Mouse (Mus musculus) midbrain, embryonic 11.5 days (tissue): ENCODE measurements around the gene Olfr190. TPM values are rescaled to one million over a fixed set of nuclear protein-coding genes. Genes with fewer than 3 reads are reported as not detected.
"Not testable (repeated sequence)": the region's sequence is repeated elsewhere in the genome, so short reads cannot be mapped to it uniquely, and the experiment has no call there.

Experiments used
- ATAC-seq: fragments of 200-750 bp; cut with Nextera tagmentation; 2 replicates; pipeline ENCODE4 v1.8.0; 2017; ENCODE audit warnings: moderate TSS enrichment, moderate library complexity; ENCODE audit not compliant: low FRiP score
- DNase-seq: peaks from one replicate; pipeline ENCODE4 v3.0.0; 2015; ENCODE audit warnings: low spot score; ENCODE audit errors: missing footprints
- H3K27ac ChIP-seq: fragments of 300-500 bp; sonication (generic); 2 replicates; pipeline ENCODE4 v1.5.1; 2014; ENCODE audit warnings: low read depth, low read length
- H3K27me3 ChIP-seq: fragments of 300-500 bp; sonication (generic); 2 replicates; pipeline ENCODE4 v1.6.1; 2014; ENCODE audit warnings: mild to moderate bottlenecking, low read length, moderate library complexity, mixed read lengths; ENCODE audit not compliant: control insufficient read depth, insufficient read depth
- H3K36me3 ChIP-seq: fragments of 300-500 bp; sonication (generic); 2 replicates; pipeline ENCODE4 v1.6.1; 2014; ENCODE audit warnings: mild to moderate bottlenecking, low read length, moderate library complexity, mixed read lengths; ENCODE audit not compliant: control insufficient read depth, insufficient read depth
- H3K4me1 ChIP-seq: fragments of 300-500 bp; sonication (generic); 2 replicates; pipeline ENCODE4 v1.6.1; 2014; ENCODE audit warnings: low read length; ENCODE audit not compliant: control insufficient read depth, insufficient read depth
- H3K4me2 ChIP-seq: fragments of 300-500 bp; sonication (generic); 2 replicates; pipeline ENCODE4 v1.6.1; 2014; ENCODE audit warnings: mild to moderate bottlenecking, moderate library complexity
- H3K4me3 ChIP-seq: fragments of 300-500 bp; sonication (generic); 2 replicates; pipeline ENCODE4 v1.5.1; 2014; ENCODE audit warnings: low read depth, low read length
- H3K9ac ChIP-seq: fragments of 300-500 bp; sonication (generic); 2 replicates; pipeline ENCODE4 v1.6.1; 2014; ENCODE audit warnings: low read length
- H3K9me3 ChIP-seq: fragments of 300-500 bp; sonication (generic); 2 replicates; pipeline ENCODE4 v1.6.1; 2016; ENCODE audit warnings: low read length; ENCODE audit not compliant: control insufficient read depth
- WGBS: fragments of 180-500 bp; shearing (Covaris S2); extraction: QIAGEN DNeasy Blood & Tissue Kit; methylation state at CpG from one replicate; pipeline ENCODE4 v1.1.7; 2014; 5-methylcytosine and 5-hydroxymethylcytosine counted together
- polyA plus RNA-seq: library from polyadenylated mRNA; unstranded; fragments of >200 nt; fragmentation: Nextera tagmentation; extraction: Ambion mirVana; gene quantifications from 2 replicates; pipeline ENCODE4 v1.2.1, GENCODE M21; 2014

Gene Olfr190
- polyA plus RNA-seq, result not detected in 2 replicates

GRCm38 (mm10) chr16:59077905-59078304 is at the start of gene Olfr190:
Olfr190 (minus strand) TSS chr16:59078005.
- WGBS, result 88% methylated on average over 5 of the region's 5 CpGs
- H3K4me1 ChIP-seq, result no peaks in the 10 kb centered on the region
- H3K4me3 ChIP-seq, result no peak within 1 kb of the TSS
- H3K27ac ChIP-seq, result no peak within 1 kb of the TSS
- no peaks in the 10 kb centered on the region for H3K36me3 ChIP-seq
- H3K9me3 ChIP-seq, result no peaks in the 10 kb centered on the region
- no peaks in the 10 kb centered on the region for H3K27me3 ChIP-seq
- no peak within 1 kb of the TSS for H3K9ac ChIP-seq
- ATAC-seq (no peak), DNase-seq (no peak)
- no peak within 1 kb of the TSS for H3K4me2 ChIP-seq

GRCm38 (mm10) chr16:59120969-59121368 is 43.2 kb upstream of the Olfr190 start, which contains the start of gene Olfr194:
Olfr194 (minus strand) TSS chr16:59121069.
- H3K36me3 ChIP-seq, result no peaks in the 10 kb centered on the region
- no peaks in the 10 kb centered on the region for H3K27me3 ChIP-seq
- DNase-seq (no peak), ATAC-seq (no peak)
- H3K4me3 ChIP-seq, result no peak within 1 kb of the TSS
- no peak within 1 kb of the TSS for H3K4me2 ChIP-seq
- H3K9me3 ChIP-seq, result no peaks in the 10 kb centered on the region
- no peaks in the 10 kb centered on the region for H3K4me1 ChIP-seq
- H3K27ac ChIP-seq, result no peak within 1 kb of the TSS
- H3K9ac ChIP-seq, result no peak within 1 kb of the TSS

- H3K27ac ChIP-seq, result no peak within 1 kb of the TSS
- no peak for ATAC-seq
- no peak for DNase-seq
- no peaks in the 10 kb centered on the region for H3K36me3 ChIP-seq
- 93% methylated on average over 1 of the region's 1 CpGs for WGBS
- H3K4me1 ChIP-seq, result no peaks in the 10 kb centered on the region
- H3K27me3 ChIP-seq, result no peaks in the 10 kb centered on the region
- no peak within 1 kb of the TSS for H3K9ac ChIP-seq
- no peaks in the 10 kb centered on the region for H3K9me3 ChIP-seq
- no peak within 1 kb of the TSS for H3K4me3 ChIP-seq
- no peak within 1 kb of the TSS for H3K4me2 ChIP-seq
These were observed 34.0 kb upstream of the Olfr190 start, which contains the start of gene Olfr193 for GRCm38 (mm10) chr16:59111781-59112180. Olfr193 (minus strand) TSS chr16:59111881.

- not testable (repeated sequence) for H3K27me3 ChIP-seq, H3K9me3 ChIP-seq, H3K36me3 ChIP-seq, DNase-seq, H3K4me3 ChIP-seq, ATAC-seq, H3K4me2 ChIP-seq, H3K9ac ChIP-seq, H3K27ac ChIP-seq, H3K4me1 ChIP-seq
- WGBS, result 72% methylated on average over 5 of the region's 5 CpGs
These were observed 30.7 kb upstream of the Olfr190 start for GRCm38 (mm10) chr16:59108522-59108921.

GRCm38 (mm10) chr16:59105312-59105711 is 27.5 kb upstream of the Olfr190 start:
- 87% methylated on average over 2 of the region's 2 CpGs for WGBS
- no peaks in the 10 kb centered on the region for H3K27me3 ChIP-seq
- no peak overlapping the region for H3K4me3 ChIP-seq
- DNase-seq (no peak), ATAC-seq (no peak)
- no peaks in the 10 kb centered on the region for H3K4me1 ChIP-seq
- no peak overlapping the region for H3K27ac ChIP-seq
- H3K4me2 ChIP-seq, result no peak overlapping the region
- H3K9me3 ChIP-seq, result no peaks in the 10 kb centered on the region
- H3K36me3 ChIP-seq, result no peaks in the 10 kb centered on the region
- H3K9ac ChIP-seq, result no peak overlapping the region

- H3K4me2 ChIP-seq, H3K9me3 ChIP-seq, H3K4me1 ChIP-seq, H3K9ac ChIP-seq, H3K36me3 ChIP-seq, H3K27me3 ChIP-seq, H3K4me3 ChIP-seq, H3K27ac ChIP-seq, DNase-seq: not testable (repeated sequence)
- WGBS, result 59% methylated on average over 1 of the region's 1 CpGs
- ATAC-seq, result peak; percentile 55; the same call in 1 of the 2 replicates
These were observed 11.9 kb upstream of the Olfr190 start, which contains the start of gene Olfr191 for GRCm38 (mm10) chr16:59089722-59090121. Olfr191 (minus strand) TSS chr16:59089822.

- DNase-seq, H3K27ac ChIP-seq, H3K4me2 ChIP-seq, H3K9me3 ChIP-seq, H3K36me3 ChIP-seq, H3K27me3 ChIP-seq, ATAC-seq, H3K4me1 ChIP-seq, H3K9ac ChIP-seq, H3K4me3 ChIP-seq: not testable (repeated sequence)
- 86% methylated on average over 2 of the region's 2 CpGs for WGBS
These were observed 3.3 kb upstream of the Olfr190 start for GRCm38 (mm10) chr16:59081113-59081512.

GRCm38 (mm10) chr16:59073520-59073919 is 4.3 kb downstream of the Olfr190 start:
- Histone ChIP-seq H3K27me3 (no peaks in the 10 kb centered on the region), H3K36me3 (no peaks in the 10 kb centered on the region), H3K4me3 (no peak overlapping the region), H3K4me1 (no peaks in the 10 kb centered on the region), H3K4me2 (no peak overlapping the region), H3K9me3 (no peaks in the 10 kb centered on the region), H3K9ac (no peak overlapping the region), H3K27ac (no peak overlapping the region)
- WGBS, result 92% methylated on average over 1 of the region's 1 CpGs
- ATAC-seq (no peak), DNase-seq (no peak)

- Histone ChIP-seq H3K27ac (no peak overlapping the region), H3K9ac (no peak overlapping the region), H3K4me2 (no peak overlapping the region), H3K9me3 (no peaks in the 10 kb centered on the region), H3K27me3 (no peaks in the 10 kb centered on the region), H3K4me3 (no peak overlapping the region), H3K4me1 (no peaks in the 10 kb centered on the region), H3K36me3 (no peaks in the 10 kb centered on the region)
- DNase-seq, result no peak
- ATAC-seq, result no peak
These were observed 6.0 kb downstream of the Olfr190 start for GRCm38 (mm10) chr16:59071755-59072154.
